Mouse (Mus musculus): ENCODE data around the gene Dclk3.

DNA sequence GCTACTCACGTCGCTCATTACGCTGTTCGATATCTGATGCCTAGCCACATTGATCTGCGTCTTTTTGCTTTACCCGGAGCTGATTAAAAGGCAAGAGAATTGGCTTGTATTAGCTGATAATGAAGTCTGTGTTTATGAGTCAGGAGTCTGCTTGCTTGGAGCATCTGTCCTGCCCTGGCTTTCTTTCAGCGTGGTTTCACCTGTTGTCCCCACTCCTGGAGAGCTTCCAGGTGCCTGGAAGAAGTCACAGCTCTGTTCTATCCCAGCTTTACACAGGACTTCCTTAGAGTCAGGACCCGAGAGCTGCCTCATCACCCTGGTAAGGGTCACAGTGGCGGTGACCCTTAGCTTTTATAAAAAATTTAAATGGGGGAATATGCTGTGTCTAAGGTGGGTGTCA lies 61.3 kb downstream of the Dclk3 start:
- TF ChIP-seq CTCF (IDR thresholded peaks at IDR 0.05; ENCODE audit: control insufficient read depth, insufficient read depth, insufficient replicate concordance, low read depth, low read length): no peak
- TF ChIP-seq POLR2A (IDR thresholded peaks at IDR 0.05; ENCODE audit: control insufficient read depth, low read depth, low read length): no peak
